Mouse (Mus musculus): ENCODE data around the gene Hmgcs1. TPM values are rescaled to one million over a fixed set of nuclear protein-coding genes. Genes with fewer than 3 reads are reported as not detected.
A peak's percentile ranks its signal among the peaks of the same experiment; 100 is the strongest.

The Hmgcs1 gene
- 85.4 and 161 TPM in 2 replicates for polyA plus RNA-seq (2014; fragmentation: Nextera tagmentation; extraction: Ambion mirVana)

DNA sequence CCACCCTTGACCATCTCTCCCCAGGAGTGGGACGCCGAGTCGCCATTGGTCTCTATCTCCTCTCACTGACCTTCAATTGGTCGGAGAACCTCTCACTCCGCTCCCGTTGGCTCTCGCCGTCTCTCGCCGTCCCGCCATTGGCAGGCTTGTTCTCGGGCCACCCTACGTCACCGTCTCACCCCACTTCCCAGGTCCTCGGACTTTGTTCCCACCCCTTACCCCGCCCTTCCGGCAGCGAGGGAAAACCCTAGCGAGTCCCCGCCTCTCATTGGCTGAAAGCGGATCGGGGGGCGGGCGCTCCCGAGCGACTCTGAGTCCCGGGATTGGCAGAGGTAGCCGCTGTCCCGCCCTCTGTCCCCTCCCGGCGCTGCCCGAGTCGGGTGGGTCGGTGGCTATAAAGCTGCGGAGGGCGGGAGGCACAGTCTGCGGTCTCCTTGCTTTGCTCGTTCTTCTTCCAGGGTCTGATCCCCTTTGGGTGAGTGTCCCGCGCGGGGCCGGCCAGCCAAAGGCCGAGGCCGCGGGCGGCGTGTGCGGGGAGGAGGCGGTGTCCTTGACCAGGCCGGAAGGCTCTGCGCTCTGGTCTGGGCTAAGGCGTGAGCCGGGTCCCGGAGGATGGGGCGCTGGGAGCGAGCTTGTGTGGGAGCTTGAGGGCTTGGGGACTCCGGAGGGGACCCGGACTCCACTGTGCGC lies at the start of gene Hmgcs1:
Gene Hmgcs1, plus strand, starts transcription at position 341 of the 690 bp plus-strand sequence.
- Histone ChIP-seq H3K27me3 (ENCODE audit: control insufficient read depth, insufficient read depth, low read length) (no peaks in the 10 kb centered on the region), H3K27ac (ENCODE audit: low read depth, low read length) (peak within 1 kb of the TSS; percentile 90), H3K4me1 (ENCODE audit: control insufficient read depth, insufficient read depth, low read length) (peaks cover 10% of the 10 kb centered on the region; the same call in 1 of the 2 replicates), H3K4me2 (replicated peaks; ENCODE audit: low read depth, low read length) (peak within 1 kb of the TSS; percentile 75), H3K9me3 (ENCODE audit: control insufficient read depth, low read length) (no peaks in the 10 kb centered on the region), H3K4me3 (ENCODE audit: low read length) (peak within 1 kb of the TSS; percentile 79), H3K36me3 (ENCODE audit: control insufficient read depth, insufficient read depth, low read length) (no peaks in the 10 kb centered on the region), H3K9ac (ENCODE audit: low read depth, low read length) (peak within 1 kb of the TSS; percentile 75)
- under 1% methylated on average over 59 of the region's 59 CpGs for WGBS
- peak; percentile 99 for ATAC-seq (ENCODE audit: low FRiP score, low TSS enrichment)

DNA sequence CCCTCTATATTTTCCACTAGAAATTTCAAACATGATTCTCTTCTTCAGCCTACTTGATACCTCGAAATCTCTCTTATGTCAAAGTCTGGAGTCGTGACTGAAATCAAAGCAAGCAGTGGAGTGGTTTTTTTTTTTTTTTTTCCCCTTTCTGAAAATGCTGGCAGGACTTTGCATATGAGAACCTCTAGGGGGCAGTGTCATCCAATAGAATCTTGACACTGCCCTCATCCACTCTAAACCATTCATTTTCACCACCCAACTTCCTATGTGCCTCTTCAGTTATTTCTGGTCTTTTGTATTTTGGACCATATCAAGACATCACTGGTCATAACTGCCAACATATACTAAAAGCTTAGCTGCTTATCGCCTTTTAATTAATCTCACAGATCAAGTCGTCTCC lies 49.7 kb upstream of the Hmgcs1 start:
- no peaks in the 10 kb centered on the region for H3K9me3 ChIP-seq (ENCODE audit: control insufficient read depth, low read length)
- no peaks in the 10 kb centered on the region for H3K4me1 ChIP-seq (ENCODE audit: control insufficient read depth, insufficient read depth, low read length)
- ATAC-seq (ENCODE audit: low FRiP score, low TSS enrichment), result no peak
- no peaks in the 10 kb centered on the region for H3K27me3 ChIP-seq (ENCODE audit: control insufficient read depth, insufficient read depth, low read length)
- no peak overlapping the region for H3K4me2 ChIP-seq (replicated peaks; ENCODE audit: low read depth, low read length)
- H3K4me3 ChIP-seq (ENCODE audit: low read length), result no peak overlapping the region
- no peak overlapping the region for H3K27ac ChIP-seq (ENCODE audit: low read depth, low read length)
- H3K9ac ChIP-seq (ENCODE audit: low read depth, low read length), result no peak overlapping the region
- 44% methylated on average over 4 of the region's 4 CpGs for WGBS
- H3K36me3 ChIP-seq (ENCODE audit: control insufficient read depth, insufficient read depth, low read length), result no peaks in the 10 kb centered on the region

DNA sequence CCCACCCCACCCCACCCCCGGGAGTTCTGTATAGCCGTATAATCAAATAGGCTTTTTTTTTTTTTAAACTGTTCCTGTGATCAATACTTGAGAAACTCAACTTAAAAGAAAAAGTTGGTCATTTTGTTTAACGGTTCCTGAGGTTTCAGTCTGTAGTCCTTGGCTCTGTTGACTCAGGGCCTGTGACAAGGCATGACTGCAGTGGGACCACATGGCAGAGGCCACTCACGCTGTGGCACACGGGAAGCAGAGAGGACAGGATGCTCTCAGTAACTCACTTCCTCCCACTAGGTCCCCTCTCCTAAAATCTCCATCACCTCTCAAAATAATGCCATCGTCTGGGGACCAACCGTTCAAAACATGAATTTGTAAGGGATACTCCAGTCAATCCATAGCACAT lies 49.0 kb upstream of the Hmgcs1 start:
- Histone ChIP-seq H3K9ac (ENCODE audit: low read depth, low read length) (no peak overlapping the region), H3K4me3 (ENCODE audit: low read length) (no peak overlapping the region), H3K4me1 (ENCODE audit: control insufficient read depth, insufficient read depth, low read length) (no peaks in the 10 kb centered on the region), H3K4me2 (replicated peaks; ENCODE audit: low read depth, low read length) (no peak overlapping the region), H3K36me3 (ENCODE audit: control insufficient read depth, insufficient read depth, low read length) (no peaks in the 10 kb centered on the region), H3K27ac (ENCODE audit: low read depth, low read length) (no peak overlapping the region), H3K9me3 (ENCODE audit: control insufficient read depth, low read length) (no peaks in the 10 kb centered on the region), H3K27me3 (ENCODE audit: control insufficient read depth, insufficient read depth, low read length) (no peaks in the 10 kb centered on the region)
- ATAC-seq (ENCODE audit: low FRiP score, low TSS enrichment), result no peak
- 70% methylated on average over 7 of the region's 7 CpGs for WGBS

DNA sequence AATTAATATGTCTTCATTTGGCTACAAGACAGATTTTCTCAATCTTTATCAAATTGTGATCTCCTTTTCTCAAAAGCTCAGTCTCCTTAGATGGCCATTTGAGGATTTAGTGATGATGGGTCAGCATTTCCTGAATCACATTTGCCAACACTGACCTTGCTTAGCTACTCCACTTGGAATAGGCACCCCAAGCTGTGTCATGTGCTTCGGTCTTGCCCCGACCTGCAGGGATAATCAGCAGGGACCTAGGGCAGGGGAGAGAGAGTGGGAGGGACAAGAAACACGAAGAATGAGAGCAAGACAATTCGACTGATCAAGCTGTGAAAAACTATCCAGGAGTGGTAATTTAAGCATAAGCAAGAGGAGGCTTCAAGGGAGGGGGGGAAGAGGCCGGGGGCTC lies 45.4 kb upstream of the Hmgcs1 start:
- Histone ChIP-seq H3K27me3 (ENCODE audit: control insufficient read depth, insufficient read depth, low read length) (no peaks in the 10 kb centered on the region), H3K27ac (ENCODE audit: low read depth, low read length) (no peak overlapping the region), H3K4me3 (ENCODE audit: low read length) (no peak overlapping the region), H3K36me3 (ENCODE audit: control insufficient read depth, insufficient read depth, low read length) (no peaks in the 10 kb centered on the region), H3K9ac (ENCODE audit: low read depth, low read length) (no peak overlapping the region), H3K4me1 (ENCODE audit: control insufficient read depth, insufficient read depth, low read length) (no peaks in the 10 kb centered on the region), H3K4me2 (replicated peaks; ENCODE audit: low read depth, low read length) (no peak overlapping the region), H3K9me3 (ENCODE audit: control insufficient read depth, low read length) (no peaks in the 10 kb centered on the region)
- no peak for ATAC-seq (ENCODE audit: low FRiP score, low TSS enrichment)
- 45% methylated on average over 5 of the region's 5 CpGs for WGBS

DNA sequence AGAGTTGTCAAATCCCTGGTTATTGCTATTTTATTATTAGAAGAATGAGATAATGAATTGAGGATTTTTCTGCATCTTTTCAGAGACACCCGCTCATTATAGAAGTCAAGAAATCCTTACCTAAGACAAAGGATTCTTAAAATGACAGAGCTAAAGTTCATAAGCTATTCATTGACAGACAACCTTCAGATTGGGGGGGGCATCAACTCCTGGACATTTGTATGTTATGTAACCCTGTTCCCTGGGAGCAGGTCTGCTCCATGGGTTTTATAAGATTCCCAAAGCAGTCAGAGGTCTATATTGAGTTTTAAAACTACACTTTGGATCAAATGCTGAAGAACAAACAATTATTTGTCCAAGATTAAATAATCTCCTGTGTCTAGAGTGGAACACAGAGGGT lies 43.7 kb upstream of the Hmgcs1 start:
- no peak for ATAC-seq (ENCODE audit: low FRiP score, low TSS enrichment)
- WGBS, result 94% methylated on average over 1 of the region's 1 CpGs

DNA sequence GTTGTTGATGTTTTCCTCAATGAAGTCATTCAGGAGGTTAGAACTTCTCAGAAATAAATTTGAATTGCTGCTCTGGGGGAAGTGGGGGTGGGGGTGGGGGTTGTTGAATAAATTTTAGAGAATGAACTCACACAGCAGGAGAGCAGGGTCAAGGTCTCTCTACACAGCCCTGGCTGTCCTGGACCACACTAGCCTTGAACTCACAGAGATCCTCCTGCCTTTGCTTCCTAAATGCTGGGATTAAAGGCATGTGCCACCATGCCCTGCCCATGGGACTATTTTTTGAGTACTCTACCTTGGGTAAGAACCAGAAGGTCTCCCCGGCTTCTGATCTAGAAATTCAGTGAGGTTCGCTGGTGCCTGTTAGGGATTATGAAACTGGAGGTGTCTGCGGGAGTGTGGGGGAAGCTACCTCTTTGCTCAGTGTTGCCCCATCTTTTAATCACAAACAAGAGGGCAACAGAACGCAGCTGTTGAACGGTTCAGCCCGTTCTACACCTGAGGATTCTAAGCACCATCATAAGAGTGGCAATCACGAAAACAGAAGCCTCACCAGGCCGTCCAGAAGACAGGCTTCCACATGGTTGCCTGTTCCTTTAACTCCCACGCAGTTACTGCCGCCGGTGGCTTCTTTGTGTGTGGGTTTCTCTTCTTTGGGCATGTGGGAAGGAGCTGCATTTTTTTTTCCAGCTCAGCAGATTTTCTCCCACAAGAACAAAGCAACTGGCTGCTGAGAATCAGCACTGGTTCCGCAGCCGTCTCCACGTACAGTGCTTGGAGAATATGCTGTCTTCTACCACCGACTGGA lies 41.1 kb upstream of the Hmgcs1 start:
- no peak overlapping the region for H3K27ac ChIP-seq (ENCODE audit: low read depth, low read length)
- no peak for ATAC-seq (ENCODE audit: low FRiP score, low TSS enrichment)
- H3K27me3 ChIP-seq (ENCODE audit: control insufficient read depth, insufficient read depth, low read length), result no peaks in the 10 kb centered on the region
- no peaks in the 10 kb centered on the region for H3K36me3 ChIP-seq (ENCODE audit: control insufficient read depth, insufficient read depth, low read length)
- no peaks in the 10 kb centered on the region for H3K9me3 ChIP-seq (ENCODE audit: control insufficient read depth, low read length)
- 48% methylated on average over 15 of the region's 15 CpGs for WGBS
- no peak overlapping the region for H3K9ac ChIP-seq (ENCODE audit: low read depth, low read length)
- no peaks in the 10 kb centered on the region for H3K4me1 ChIP-seq (ENCODE audit: control insufficient read depth, insufficient read depth, low read length)
- H3K4me2 ChIP-seq (replicated peaks; ENCODE audit: low read depth, low read length), result peak overlapping the region; percentile 17; the same call in 1 of the 2 replicates
- no peak overlapping the region for H3K4me3 ChIP-seq (ENCODE audit: low read length)

More for the DNA sequence above, 43.7 kb upstream of the Hmgcs1 start:
- no peaks in the 10 kb centered on the region for H3K36me3 ChIP-seq (ENCODE audit: control insufficient read depth, insufficient read depth, low read length)
- no peaks in the 10 kb centered on the region for H3K4me1 ChIP-seq (ENCODE audit: control insufficient read depth, insufficient read depth, low read length)
- H3K27ac ChIP-seq (ENCODE audit: low read depth, low read length), result no peak overlapping the region
- no peak overlapping the region for H3K4me3 ChIP-seq (ENCODE audit: low read length)
- H3K9me3 ChIP-seq (ENCODE audit: control insufficient read depth, low read length), result no peaks in the 10 kb centered on the region
- no peak overlapping the region for H3K9ac ChIP-seq (ENCODE audit: low read depth, low read length)
- no peaks in the 10 kb centered on the region for H3K27me3 ChIP-seq (ENCODE audit: control insufficient read depth, insufficient read depth, low read length)
- H3K4me2 ChIP-seq (replicated peaks; ENCODE audit: low read depth, low read length), result no peak overlapping the region

DNA sequence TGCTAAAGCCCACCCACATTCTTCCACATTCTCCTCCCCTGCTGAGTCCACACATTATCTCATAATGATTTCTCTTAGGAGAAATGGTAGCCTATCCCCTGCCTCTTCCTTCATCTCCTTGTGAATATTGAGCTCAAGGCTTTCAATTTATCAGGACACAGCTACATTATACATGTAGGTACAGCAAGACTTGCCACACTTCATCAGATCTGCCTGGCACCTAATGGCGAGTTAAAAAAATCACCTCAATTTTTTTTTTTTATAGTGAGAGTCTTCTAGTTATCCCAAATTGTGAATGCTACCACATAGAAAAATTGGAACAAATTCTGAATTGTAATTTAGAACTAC lies 40.5 kb upstream of the Hmgcs1 start:
- Histone ChIP-seq H3K36me3 (ENCODE audit: control insufficient read depth, insufficient read depth, low read length) (no peaks in the 10 kb centered on the region), H3K9me3 (ENCODE audit: control insufficient read depth, low read length) (no peaks in the 10 kb centered on the region), H3K27me3 (ENCODE audit: control insufficient read depth, insufficient read depth, low read length) (no peaks in the 10 kb centered on the region), H3K9ac (ENCODE audit: low read depth, low read length) (no peak overlapping the region), H3K4me3 (ENCODE audit: low read length) (no peak overlapping the region), H3K4me1 (ENCODE audit: control insufficient read depth, insufficient read depth, low read length) (no peaks in the 10 kb centered on the region), H3K27ac (ENCODE audit: low read depth, low read length) (no peak overlapping the region), H3K4me2 (replicated peaks; ENCODE audit: low read depth, low read length) (no peak overlapping the region)
- ATAC-seq (ENCODE audit: low FRiP score, low TSS enrichment), result no peak
- 84% methylated on average over 1 of the region's 1 CpGs for WGBS

DNA sequence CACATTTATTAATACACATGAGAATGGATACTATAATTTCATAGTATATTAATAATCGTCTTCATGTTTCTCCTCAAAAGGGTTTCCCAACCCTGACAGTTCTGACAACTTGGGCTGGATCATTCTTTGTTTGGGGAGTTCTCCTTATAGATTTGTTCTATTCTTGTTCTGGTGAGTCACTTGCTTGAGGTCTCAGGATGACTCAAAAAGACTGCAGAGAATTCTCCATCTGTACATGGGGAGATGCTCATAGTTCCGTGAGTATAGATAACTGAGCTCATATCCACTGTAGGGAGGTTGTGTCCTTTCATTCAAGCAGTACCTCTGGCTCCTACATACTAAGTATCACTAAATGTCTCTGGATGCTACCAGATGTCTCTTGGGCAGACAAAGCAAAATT lies 35.4 kb upstream of the Hmgcs1 start:
- 91% methylated on average over 2 of the region's 2 CpGs for WGBS
- H3K9ac ChIP-seq (ENCODE audit: low read depth, low read length), result no peak overlapping the region
- no peaks in the 10 kb centered on the region for H3K36me3 ChIP-seq (ENCODE audit: control insufficient read depth, insufficient read depth, low read length)
- no peak overlapping the region for H3K4me3 ChIP-seq (ENCODE audit: low read length)
- H3K27me3 ChIP-seq (ENCODE audit: control insufficient read depth, insufficient read depth, low read length), result no peaks in the 10 kb centered on the region
- no peak overlapping the region for H3K27ac ChIP-seq (ENCODE audit: low read depth, low read length)
- no peak for ATAC-seq (ENCODE audit: low FRiP score, low TSS enrichment)
- H3K9me3 ChIP-seq (ENCODE audit: control insufficient read depth, low read length), result no peaks in the 10 kb centered on the region; the same call in 1 of the 2 replicates
- H3K4me1 ChIP-seq (ENCODE audit: control insufficient read depth, insufficient read depth, low read length), result no peaks in the 10 kb centered on the region
- no peak overlapping the region for H3K4me2 ChIP-seq (replicated peaks; ENCODE audit: low read depth, low read length)

DNA sequence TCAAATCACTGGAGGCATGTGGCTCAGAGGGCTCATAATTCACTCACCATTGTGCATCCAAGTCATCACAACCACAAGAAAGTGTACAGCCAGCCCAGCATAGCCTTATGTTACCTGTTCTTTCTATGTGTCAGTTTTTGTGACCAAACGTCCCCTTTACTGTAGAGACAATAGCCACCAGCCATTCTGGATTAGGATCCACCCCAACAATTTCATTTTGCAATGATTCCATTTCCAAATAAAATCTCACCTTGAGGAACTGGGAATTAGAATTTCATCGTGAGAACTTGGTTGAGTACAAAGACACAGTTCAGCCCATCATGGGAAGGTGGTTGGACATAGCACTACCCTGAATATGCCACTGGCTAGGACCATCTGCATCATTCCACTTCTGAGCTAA lies 33.9 kb upstream of the Hmgcs1 start:
- Histone ChIP-seq H3K36me3 (ENCODE audit: control insufficient read depth, insufficient read depth, low read length) (no peaks in the 10 kb centered on the region), H3K27ac (ENCODE audit: low read depth, low read length) (no peak overlapping the region), H3K4me3 (ENCODE audit: low read length) (no peak overlapping the region), H3K9ac (ENCODE audit: low read depth, low read length) (no peak overlapping the region), H3K4me2 (replicated peaks; ENCODE audit: low read depth, low read length) (no peak overlapping the region), H3K9me3 (ENCODE audit: control insufficient read depth, low read length) (no peaks in the 10 kb centered on the region; the same call in 1 of the 2 replicates), H3K4me1 (ENCODE audit: control insufficient read depth, insufficient read depth, low read length) (no peaks in the 10 kb centered on the region), H3K27me3 (ENCODE audit: control insufficient read depth, insufficient read depth, low read length) (no peaks in the 10 kb centered on the region)
- WGBS, result 92% methylated on average over 2 of the region's 2 CpGs
- ATAC-seq (ENCODE audit: low FRiP score, low TSS enrichment), result no peak

Data from kidney, embryonic 14.5 days (tissue).